Mouse (Mus musculus) right cerebral cortex, postnatal 14 days (tissue): Measurements from ENCODE around the gene Slco2b1.
"Not testable (repeated sequence)": the region's sequence is repeated elsewhere in the genome, so short reads cannot be mapped to it uniquely, and the experiment has no call there.

Experiments
- DNase-seq: peaks from one replicate; pipeline ENCODE4 v3.0.0; 2022

Gene Slco2b1

DNA sequence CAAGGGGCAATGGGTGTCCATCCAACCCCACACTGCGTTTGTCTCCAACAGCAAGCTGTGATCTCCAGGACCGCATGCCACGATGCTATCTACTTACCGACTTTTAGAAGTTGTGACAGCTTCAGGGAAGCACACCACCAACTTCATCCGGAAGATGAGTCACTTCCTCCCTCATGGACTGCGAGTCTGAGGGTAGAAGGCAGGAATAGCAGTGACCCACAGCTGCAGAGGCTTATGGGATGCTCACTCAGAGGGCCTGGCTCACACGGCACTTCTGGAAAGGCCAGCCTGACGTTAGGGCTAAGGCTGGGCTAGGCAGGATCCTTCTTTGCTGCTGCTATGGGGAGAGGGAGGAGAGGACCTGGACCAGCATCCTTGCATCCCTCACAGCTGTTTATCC, at the start of gene Slco2b1:
Gene Slco2b1, minus strand, starts transcription at position 175 of the 400 bp plus-strand sequence.
- no peak for DNase-seq

- no peak for DNase-seq
Measured at GRCm38 (mm10) chr7:99739276-99739675, 28.1 kb upstream of the Slco2b1 start.

DNA sequence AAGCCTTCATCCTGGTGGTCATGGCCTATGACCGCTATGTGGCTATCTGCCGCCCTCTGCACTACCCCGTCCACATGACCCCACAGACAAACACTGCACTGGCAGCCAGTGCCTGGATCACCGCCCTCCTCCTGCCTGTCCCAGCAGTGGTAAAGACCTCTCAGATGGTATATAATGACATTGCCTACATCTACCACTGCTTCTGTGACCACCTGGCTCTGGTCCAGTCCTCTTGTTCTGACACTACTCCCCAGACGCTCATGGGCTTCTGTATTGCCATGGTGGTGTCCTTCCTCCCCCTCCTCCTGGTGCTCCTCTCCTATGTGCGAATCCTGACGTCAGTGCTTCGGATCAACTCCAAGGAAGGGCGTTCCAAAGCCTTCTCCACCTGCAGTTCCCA, 24.4 kb upstream of the Slco2b1 start:
- DNase-seq = not testable (repeated sequence)

DNA sequence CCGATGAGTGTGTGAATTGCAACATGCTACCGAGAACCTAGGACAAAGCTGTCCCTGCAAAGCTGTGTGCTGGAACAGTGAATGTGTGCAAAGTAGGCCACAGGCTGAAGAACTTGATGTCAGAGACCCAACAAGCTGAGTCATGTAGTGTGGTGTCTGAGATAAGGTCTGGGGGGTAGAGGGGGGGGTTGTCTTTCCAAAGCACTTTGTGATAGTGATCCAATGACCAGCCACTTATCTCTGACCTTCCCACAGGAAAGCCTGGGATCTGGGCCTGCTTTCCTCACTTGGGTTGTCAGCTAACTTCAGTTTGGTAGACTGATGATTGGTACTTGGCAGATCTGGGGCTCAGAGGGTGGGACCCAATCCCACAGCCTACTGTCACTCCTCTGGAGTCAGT, 23.5 kb upstream of the Slco2b1 start:
- DNase-seq = no peak

DNA sequence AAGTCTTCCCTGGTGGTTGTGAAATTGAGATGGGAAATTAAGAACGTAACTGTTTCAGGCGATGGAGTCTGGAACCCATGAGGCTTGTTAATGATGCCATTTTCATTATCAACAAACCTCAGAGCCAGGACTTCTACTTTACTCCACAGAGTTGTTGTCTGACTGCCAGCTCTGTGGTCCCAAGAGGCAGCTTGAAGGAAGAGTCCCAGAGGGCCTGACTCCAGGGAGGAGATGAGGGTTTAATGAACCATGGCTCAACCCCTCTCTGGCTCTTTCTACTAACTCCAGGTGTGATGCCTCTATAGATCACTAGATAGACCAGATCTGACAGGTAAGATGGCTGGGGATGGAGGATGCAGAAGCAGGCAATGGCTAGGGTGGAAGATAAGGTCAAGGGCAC, 18.8 kb upstream of the Slco2b1 start, which contains the start of gene Olfr520:
Gene Olfr520, plus strand, starts transcription at position 301 of the 400 bp plus-strand sequence.
- no peak for DNase-seq

GRCm38 (mm10) chr7:99716536-99716935, 5.4 kb upstream of the Slco2b1 start:
- DNase-seq = no peak

GRCm38 (mm10) chr7:99712431-99712830, 1.3 kb upstream of the Slco2b1 start:
- DNase-seq = no peak

GRCm38 (mm10) chr7:99710476-99710875, 664 bp downstream of the Slco2b1 start:
- no peak for DNase-seq

GRCm38 (mm10) chr7:99709992-99710391, 1.1 kb downstream of the Slco2b1 start:
- DNase-seq = no peak

- no peak for DNase-seq
Measured at GRCm38 (mm10) chr7:99708750-99709149, 2.4 kb downstream of the Slco2b1 start.

DNA sequence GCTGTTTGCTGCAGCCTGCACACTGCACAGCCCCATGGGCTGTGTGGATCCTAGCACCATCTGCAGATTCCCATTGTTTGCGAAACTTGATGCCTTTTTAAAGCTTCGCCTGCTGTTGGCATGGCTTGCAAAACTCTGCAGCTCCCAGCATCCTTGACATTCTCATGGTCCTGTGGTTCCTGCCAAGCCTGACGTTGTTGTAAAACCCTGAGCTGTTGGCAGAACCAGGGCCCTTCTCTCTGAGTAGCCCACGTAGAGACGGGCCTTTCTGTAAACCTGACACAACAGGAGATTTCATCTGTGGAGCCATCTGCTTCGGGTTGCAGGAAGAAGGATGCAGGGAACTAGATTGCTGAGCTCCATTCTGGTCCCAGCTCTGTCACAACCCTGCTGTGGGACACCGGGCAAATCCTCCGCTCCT, 2.8 kb downstream of the Slco2b1 start:
- peak; percentile 46 for DNase-seq

- no peak for DNase-seq
Measured at GRCm38 (mm10) chr7:99707671-99708070, 3.5 kb downstream of the Slco2b1 start.

GRCm38 (mm10) chr7:99707038-99707595, 4.0 kb downstream of the Slco2b1 start:
- DNase-seq = no peak

DNA sequence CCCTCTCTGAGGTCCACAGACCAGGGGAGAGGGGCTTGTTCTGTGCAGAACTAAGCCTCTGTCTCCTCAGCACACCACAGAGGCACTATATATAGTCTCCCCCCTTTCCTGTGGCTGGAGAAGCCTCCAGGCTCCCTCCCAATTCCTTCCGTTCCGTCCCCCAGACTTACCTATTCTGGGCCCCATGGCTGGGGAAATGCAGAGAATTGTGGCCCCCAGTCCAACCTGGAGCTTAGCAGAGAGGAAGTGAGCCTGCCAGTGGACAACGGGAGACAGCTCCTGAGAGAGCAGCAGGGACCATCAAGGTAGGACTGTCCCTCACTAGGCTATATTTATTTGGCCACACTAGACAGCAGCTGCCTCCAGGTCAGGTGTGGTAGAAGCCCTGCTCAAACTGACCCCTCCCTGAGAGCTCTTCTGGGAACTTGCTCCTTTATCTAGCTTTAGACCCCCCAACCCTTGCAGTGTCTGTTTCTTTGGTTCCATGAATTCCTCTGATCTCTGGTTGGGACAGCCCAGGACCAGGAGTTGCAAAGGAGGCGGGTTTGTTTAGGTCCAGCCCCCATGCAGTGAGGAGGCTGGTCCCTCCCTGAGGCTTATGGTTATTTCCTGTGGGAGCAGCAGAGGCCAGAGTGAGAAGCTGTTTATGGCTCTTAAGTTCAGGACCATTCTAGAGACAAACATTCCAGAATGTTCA, 4.7 kb downstream of the Slco2b1 start:
- no peak for DNase-seq

- no peak for DNase-seq
Measured at GRCm38 (mm10) chr7:99704736-99705519, 6.2 kb downstream of the Slco2b1 start.

DNA sequence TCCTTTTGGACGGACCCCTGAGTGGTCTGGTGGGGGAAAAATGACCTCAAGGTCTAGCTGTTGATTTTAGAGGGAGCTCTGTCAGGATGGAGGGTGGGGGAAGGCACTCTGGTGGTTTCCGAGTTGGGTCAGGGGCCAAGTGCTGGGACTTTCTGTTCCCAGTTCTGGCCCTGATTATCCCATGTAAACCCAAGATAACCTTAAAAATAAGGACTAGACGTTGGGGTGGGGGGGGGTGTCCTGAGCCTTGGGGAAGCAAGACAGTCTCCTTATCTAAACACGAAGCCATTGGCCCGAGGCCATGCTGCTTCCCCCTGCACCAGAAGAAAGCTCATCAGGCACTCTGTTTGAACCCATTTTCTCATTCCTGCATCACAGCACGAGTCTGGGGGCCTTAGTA, 8.9 kb downstream of the Slco2b1 start:
- no peak for DNase-seq

DNA sequence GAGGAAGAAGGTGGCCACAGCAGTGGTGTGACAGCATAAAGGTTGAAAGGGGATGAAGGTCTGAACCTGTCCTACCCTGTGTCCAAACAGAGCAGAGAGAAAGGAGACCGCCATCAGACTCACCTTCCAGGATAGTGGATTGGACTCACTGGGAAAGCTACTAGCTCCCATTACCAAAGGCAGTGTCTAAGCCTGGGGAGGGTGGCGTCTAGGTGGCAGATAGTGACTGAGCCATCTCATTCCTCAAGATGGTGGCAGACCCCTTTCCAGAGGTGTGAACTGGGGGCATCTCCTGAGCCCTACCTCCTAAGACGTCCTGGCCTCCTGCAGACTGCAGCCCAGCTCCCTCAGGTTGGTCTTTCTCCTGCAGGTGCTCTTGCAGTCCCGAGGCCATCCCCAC, 10.5 kb downstream of the Slco2b1 start:
- no peak for DNase-seq

DNA sequence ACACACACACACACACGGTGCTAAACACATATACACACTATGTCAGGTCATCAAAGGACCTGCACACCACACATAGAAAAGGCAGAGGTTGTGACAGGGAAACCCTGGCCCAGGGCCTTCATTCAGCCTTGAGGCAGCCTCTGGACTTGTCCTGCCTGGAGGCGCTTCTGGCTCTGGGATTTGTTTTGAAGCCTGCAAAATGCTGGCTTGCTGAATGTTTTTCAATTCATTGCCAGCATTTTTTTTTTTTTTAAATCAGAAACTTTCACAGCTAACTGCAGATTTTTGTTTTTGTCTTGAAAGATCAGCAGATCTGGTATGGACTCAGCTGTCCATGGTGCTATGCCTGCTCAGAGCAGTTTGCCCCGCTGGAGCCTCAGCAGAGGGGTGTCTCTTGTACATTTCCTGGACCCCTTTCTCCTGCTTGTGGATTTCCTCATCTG, 11.4 kb downstream of the Slco2b1 start:
- no peak for DNase-seq

- DNase-seq = no peak
Measured at GRCm38 (mm10) chr7:99699106-99699505, 12.0 kb downstream of the Slco2b1 start.

DNA sequence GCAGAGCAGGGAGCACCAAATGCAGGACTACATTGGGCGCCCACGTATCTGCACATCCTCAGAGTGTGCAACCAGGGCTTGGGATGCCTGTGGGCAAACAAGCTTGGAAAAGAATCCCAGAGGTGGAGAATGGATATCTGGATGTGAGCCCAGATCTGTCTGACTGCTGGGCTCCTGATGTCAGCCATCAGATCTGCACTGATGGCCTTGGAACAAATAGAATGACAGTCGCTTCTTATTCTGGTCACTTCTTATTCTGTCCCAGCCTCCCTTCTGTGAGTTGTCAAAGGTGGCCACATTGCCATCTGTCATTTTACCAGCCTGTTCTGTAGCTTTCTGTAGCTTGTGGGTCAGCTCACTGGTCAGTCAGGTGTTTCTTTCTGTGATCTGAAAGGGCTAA, 12.6 kb downstream of the Slco2b1 start:
- no peak for DNase-seq

- DNase-seq = no peak
Measured at GRCm38 (mm10) chr7:99695471-99696057, 15.6 kb downstream of the Slco2b1 start.

DNA sequence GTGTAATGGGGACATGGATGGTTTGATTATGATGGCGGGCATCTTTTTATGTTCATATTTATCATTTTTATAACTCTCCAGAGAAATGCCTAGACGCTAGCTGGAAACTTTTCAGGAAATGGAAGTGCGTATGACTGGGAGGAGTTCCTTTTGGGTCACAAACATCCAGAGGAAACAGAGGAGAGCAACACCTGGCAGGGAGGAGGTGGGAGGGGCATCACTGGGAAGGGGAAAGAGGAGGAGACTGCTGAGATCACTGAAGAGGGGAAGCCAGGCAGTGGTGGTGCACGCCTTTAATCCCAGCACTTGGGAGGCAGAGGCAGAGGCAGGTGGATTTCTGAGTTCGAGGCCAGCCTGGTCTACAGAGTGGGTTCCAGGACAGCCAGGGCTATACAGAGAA, 16.7 kb downstream of the Slco2b1 start:
- not testable (repeated sequence) for DNase-seq

GRCm38 (mm10) chr7:99693976-99694375, 17.2 kb downstream of the Slco2b1 start:
- DNase-seq = no peak
